Mouse (Mus musculus): ENCODE results near the gene Psmd13. TPM values are rescaled to one million over a fixed set of nuclear protein-coding genes. Genes with fewer than 3 reads are reported as not detected.
A peak's percentile ranks its signal among the peaks of the same experiment; 100 is the strongest.

Gene Psmd13
- total and polyA plus RNA-seq, 2 experiments from 2014 or later: 107 to 265 TPM

- ATAC-seq (ENCODE audit: low FRiP score) (no peak), DNase-seq (ENCODE audit: low spot score) (no peak)
- 65% methylated on average over 5 of the region's 5 CpGs for WGBS
- Histone ChIP-seq H3K36me3 (ENCODE audit: insufficient read depth, low read length) (no peaks in the 10 kb centered on the region), H3K9ac (replicated peaks; ENCODE audit: low read length, poor library complexity, severe bottlenecking) (no peak overlapping the region), H3K27me3 (ENCODE audit: insufficient read depth, low read length) (0 out of 2 replicates have a peak, but pooled peaks cover 6% of the 10 kb centered on the region), H3K4me1 (ENCODE audit: insufficient read depth, low read length) (no peaks in the 10 kb centered on the region), H3K9me3 (ENCODE audit: low read length) (no peaks in the 10 kb centered on the region), H3K27ac (ENCODE audit: low read depth, low read length) (no peak overlapping the region), H3K4me3 (ENCODE audit: low read depth, low read length) (no peak overlapping the region), H3K4me2 (ENCODE audit: low read depth, low read length, poor library complexity, severe bottlenecking) (no peak overlapping the region)
- TF ChIP-seq CTCF (IDR thresholded peaks at IDR 0.05): no peak
These were observed 42.2 kb upstream of the Psmd13 start for GRCm38 (mm10) chr7:140839556-140839955.

GRCm38 (mm10) chr7:140840750-140841735, 40.7 kb upstream of the Psmd13 start:
- ATAC-seq (ENCODE audit: low FRiP score): no peak
- no peak overlapping the region for H3K4me3 ChIP-seq (ENCODE audit: low read depth, low read length)

GRCm38 (mm10) chr7:140843806-140844205, 38.0 kb upstream of the Psmd13 start:
- Histone ChIP-seq H3K27me3 (ENCODE audit: insufficient read depth, low read length) (0 out of 2 replicates have a peak, but pooled peaks cover 6% of the 10 kb centered on the region), H3K27ac (ENCODE audit: low read depth, low read length) (no peak overlapping the region), H3K4me1 (ENCODE audit: insufficient read depth, low read length) (no peaks in the 10 kb centered on the region), H3K9ac (replicated peaks; ENCODE audit: low read length, poor library complexity, severe bottlenecking) (no peak overlapping the region), H3K4me2 (ENCODE audit: low read depth, low read length, poor library complexity, severe bottlenecking) (no peak overlapping the region), H3K4me3 (ENCODE audit: low read depth, low read length) (no peak overlapping the region), H3K36me3 (ENCODE audit: insufficient read depth, low read length) (no peaks in the 10 kb centered on the region), H3K9me3 (ENCODE audit: low read length) (no peaks in the 10 kb centered on the region)
- no peak for TF ChIP-seq CTCF (IDR thresholded peaks at IDR 0.05)
- 80% methylated on average over 7 of the region's 7 CpGs for whole genome bisulfite sequencing
- no peak for DNase-seq (ENCODE audit: low spot score)
- no peak for ATAC-seq (ENCODE audit: low FRiP score)

More at GRCm38 (mm10) chr7:140840750-140841735, 40.7 kb upstream of the Psmd13 start:
- H3K4me1 ChIP-seq (ENCODE audit: insufficient read depth, low read length): no peaks in the 10 kb centered on the region
- H3K4me2 ChIP-seq (ENCODE audit: low read depth, low read length, poor library complexity, severe bottlenecking): no peak overlapping the region
- 40% methylated on average over 19 of the region's 19 CpGs for WGBS
- H3K27ac ChIP-seq (ENCODE audit: low read depth, low read length): no peak overlapping the region
- no peak overlapping the region for H3K9ac ChIP-seq (replicated peaks; ENCODE audit: low read length, poor library complexity, severe bottlenecking)
- TF ChIP-seq CTCF (IDR thresholded peaks at IDR 0.05): no peak
- 0 out of 2 replicates have a peak, but pooled peaks cover 6% of the 10 kb centered on the region for H3K27me3 ChIP-seq (ENCODE audit: insufficient read depth, low read length)
- no peaks in the 10 kb centered on the region for H3K9me3 ChIP-seq (ENCODE audit: low read length)
- no peaks in the 10 kb centered on the region for H3K36me3 ChIP-seq (ENCODE audit: insufficient read depth, low read length)
- no peak for DNase-seq (ENCODE audit: low spot score)

GRCm38 (mm10) chr7:140844905-140845665, 36.7 kb upstream of the Psmd13 start, which contains the start of gene Scgb1c1:
Gene Scgb1c1, plus strand, starts transcription at chr7:140845547.
- 29% methylated on average over 14 of the region's 14 CpGs for WGBS
- H3K36me3 ChIP-seq (ENCODE audit: insufficient read depth, low read length): no peaks in the 10 kb centered on the region
- ATAC-seq (ENCODE audit: low FRiP score) (peak; percentile 73), DNase-seq (ENCODE audit: low spot score) (peak; percentile 85)
- no peaks in the 10 kb centered on the region for H3K4me1 ChIP-seq (ENCODE audit: insufficient read depth, low read length)
- H3K9ac ChIP-seq (replicated peaks; ENCODE audit: low read length, poor library complexity, severe bottlenecking): no peak within 1 kb of the TSS
- H3K9me3 ChIP-seq (ENCODE audit: low read length): no peaks in the 10 kb centered on the region
- H3K27me3 ChIP-seq (ENCODE audit: insufficient read depth, low read length): 0 out of 2 replicates have a peak, but pooled peaks cover 6% of the 10 kb centered on the region
- H3K27ac ChIP-seq (ENCODE audit: low read depth, low read length): no peak within 1 kb of the TSS
- no peak within 1 kb of the TSS for H3K4me3 ChIP-seq (ENCODE audit: low read depth, low read length)
- peak; percentile 87 for TF ChIP-seq CTCF (IDR thresholded peaks at IDR 0.05)
- no peak within 1 kb of the TSS for H3K4me2 ChIP-seq (ENCODE audit: low read depth, low read length, poor library complexity, severe bottlenecking)

GRCm38 (mm10) chr7:140845683-140846082, 36.1 kb upstream of the Psmd13 start:
- no peak for ATAC-seq (ENCODE audit: low FRiP score)
- no peak for DNase-seq (ENCODE audit: low spot score)
- no peaks in the 10 kb centered on the region for H3K4me1 ChIP-seq (ENCODE audit: insufficient read depth, low read length)
- no peak overlapping the region for H3K27ac ChIP-seq (ENCODE audit: low read depth, low read length)
- peak; percentile 26 for TF ChIP-seq CTCF (IDR thresholded peaks at IDR 0.05)
- no peak overlapping the region for H3K4me3 ChIP-seq (ENCODE audit: low read depth, low read length)
- H3K9me3 ChIP-seq (ENCODE audit: low read length): no peaks in the 10 kb centered on the region
- H3K9ac ChIP-seq (replicated peaks; ENCODE audit: low read length, poor library complexity, severe bottlenecking): no peak overlapping the region
- no peak overlapping the region for H3K4me2 ChIP-seq (ENCODE audit: low read depth, low read length, poor library complexity, severe bottlenecking)
- no peaks in the 10 kb centered on the region for H3K36me3 ChIP-seq (ENCODE audit: insufficient read depth, low read length)
- 0 out of 2 replicates have a peak, but pooled peaks cover 6% of the 10 kb centered on the region for H3K27me3 ChIP-seq (ENCODE audit: insufficient read depth, low read length)
- 54% methylated on average over 4 of the region's 4 CpGs for WGBS
